Mouse (Mus musculus): ENCODE data around the gene Clcn7.

DNA sequence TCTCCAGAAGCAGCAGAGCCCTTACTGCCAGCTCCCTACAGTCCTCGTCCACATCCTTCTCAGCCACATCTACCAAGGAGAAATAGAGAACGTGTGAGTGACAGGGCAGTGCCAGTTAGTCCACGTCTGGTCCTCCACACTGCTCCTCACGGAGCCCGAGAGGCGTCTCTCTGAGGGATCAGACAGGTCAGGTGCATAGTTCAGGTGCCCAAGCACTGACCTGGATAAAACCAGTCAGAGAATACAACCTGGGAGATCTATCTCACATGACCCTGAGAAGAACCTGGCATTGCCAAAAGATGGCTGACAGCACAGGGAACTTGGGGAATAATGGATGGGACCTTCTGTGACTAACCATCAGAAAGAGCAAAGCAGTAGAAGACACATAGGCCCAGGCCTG is 33.1 kb upstream of the Clcn7 start:
- TF ChIP-seq CTCF (conservative IDR thresholded peaks at IDR 0.05; ENCODE audit: low read length), result no peak
- no peak for TF ChIP-seq POU5F1 (IDR thresholded peaks at IDR 0.05; ENCODE audit: borderline replicate concordance, low read length)
